Mouse (Mus musculus): ENCODE data around the gene S100a6. TPM values are rescaled to one million over a fixed set of nuclear protein-coding genes. Genes with fewer than 3 reads are reported as not detected.

Gene S100a6
- polyA plus RNA-seq, 1 experiment from 2014 or later: 28.9 TPM

DNA sequence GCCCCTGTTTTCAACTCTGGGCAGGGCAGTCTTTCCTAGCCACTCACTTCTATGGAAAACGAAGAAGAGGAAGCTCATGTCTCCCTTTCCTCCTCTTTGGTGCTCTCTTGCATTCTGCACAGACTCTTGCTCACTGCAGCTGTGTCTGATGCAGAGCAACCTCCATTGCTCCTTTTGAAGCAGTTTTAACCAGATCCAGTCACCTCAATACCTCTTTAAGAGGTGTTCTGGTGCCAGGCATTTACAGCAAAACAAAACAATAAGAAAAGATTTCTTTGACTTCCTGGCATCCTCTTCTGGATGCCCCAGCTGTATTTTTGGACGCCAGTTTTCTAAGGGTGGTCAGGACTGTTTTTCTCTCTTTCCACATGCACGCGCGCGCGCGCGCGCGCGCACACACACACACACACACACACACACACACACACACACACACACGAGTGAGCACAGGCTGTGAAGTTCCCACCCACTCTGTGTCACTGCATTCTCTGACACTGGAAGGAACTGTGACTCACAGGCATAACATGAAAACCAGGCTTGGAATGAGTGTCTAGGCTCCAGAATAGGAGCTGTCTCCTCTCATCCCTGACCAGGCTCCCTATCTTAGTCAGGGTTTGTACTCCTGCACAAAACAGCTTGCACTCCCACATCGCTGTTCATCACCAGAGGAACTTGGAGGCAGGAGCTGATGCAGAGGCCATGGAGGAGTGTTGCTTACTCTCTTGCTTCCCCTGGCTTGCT is 25.2 kb upstream of the S100a6 start:
- no peak overlapping the region for H3K4me3 ChIP-seq
- no peaks in the 10 kb centered on the region for H3K9me3 ChIP-seq
- no peaks in the 10 kb centered on the region for H3K36me3 ChIP-seq
- WGBS: 82% methylated on average over 14 of the region's 14 CpGs
- no peaks in the 10 kb centered on the region for H3K27me3 ChIP-seq (ENCODE audit: insufficient read depth, poor library complexity, severe bottlenecking)
- DNase-seq (ENCODE audit: low spot score): no peak
- peaks cover 17% of the 10 kb centered on the region; the same call in 1 of the 2 replicates for H3K4me1 ChIP-seq
- H3K27ac ChIP-seq: peak overlapping the region; percentile 62

GRCm38 (mm10) chr3:90589390-90589789 is 23.3 kb upstream of the S100a6 start:
- no peak overlapping the region for H3K4me3 ChIP-seq
- no peaks in the 10 kb centered on the region for H3K27me3 ChIP-seq (ENCODE audit: insufficient read depth, poor library complexity, severe bottlenecking)
- DNase-seq (ENCODE audit: low spot score): no peak
- H3K27ac ChIP-seq: peak overlapping the region; percentile 64; the same call in 1 of the 2 replicates
- H3K4me1 ChIP-seq: peaks cover 7% of the 10 kb centered on the region; the same call in 1 of the 2 replicates
- WGBS: 72% methylated on average over 6 of the region's 6 CpGs
- no peaks in the 10 kb centered on the region for H3K36me3 ChIP-seq
- no peaks in the 10 kb centered on the region; the same call in 1 of the 2 replicates for H3K9me3 ChIP-seq

DNA sequence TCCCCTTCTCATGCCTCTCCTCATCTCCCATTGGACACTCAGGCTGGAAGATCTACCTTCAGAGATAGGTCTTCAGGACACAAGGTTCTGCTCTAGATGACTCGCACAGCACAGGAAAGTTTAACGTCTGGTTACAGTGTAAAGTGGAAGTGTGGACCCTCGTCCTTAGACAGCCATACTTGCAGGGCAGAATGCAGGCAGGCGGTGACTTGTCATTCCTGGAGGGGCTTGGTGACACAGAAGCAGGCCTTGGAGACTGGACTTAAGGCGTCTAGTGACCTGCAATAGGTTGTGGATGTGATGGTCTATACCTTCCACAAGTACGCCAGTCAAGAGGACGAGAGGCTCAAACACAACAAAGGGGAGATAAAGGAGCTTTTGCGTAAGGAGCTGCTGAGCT is 22.7 kb upstream of the S100a6 start, which contains the start of gene S100a2:
TSS of gene S100a2 (plus strand) at position 301 of the 400 bp plus-strand sequence.
- no peaks in the 10 kb centered on the region for H3K27me3 ChIP-seq (ENCODE audit: insufficient read depth, poor library complexity, severe bottlenecking)
- no peak for DNase-seq (ENCODE audit: low spot score)
- H3K27ac ChIP-seq: peak within 1 kb of the TSS; percentile 64; the same call in 1 of the 2 replicates
- no peak within 1 kb of the TSS for H3K4me3 ChIP-seq
- WGBS: 75% methylated on average over 8 of the region's 8 CpGs
- peaks cover 7% of the 10 kb centered on the region; the same call in 1 of the 2 replicates for H3K4me1 ChIP-seq
- H3K9me3 ChIP-seq: no peaks in the 10 kb centered on the region; the same call in 1 of the 2 replicates
- H3K36me3 ChIP-seq: no peaks in the 10 kb centered on the region

GRCm38 (mm10) chr3:90594466-90594865 is 18.2 kb upstream of the S100a6 start:
- 67% methylated on average over 1 of the region's 1 CpGs for WGBS

DNA sequence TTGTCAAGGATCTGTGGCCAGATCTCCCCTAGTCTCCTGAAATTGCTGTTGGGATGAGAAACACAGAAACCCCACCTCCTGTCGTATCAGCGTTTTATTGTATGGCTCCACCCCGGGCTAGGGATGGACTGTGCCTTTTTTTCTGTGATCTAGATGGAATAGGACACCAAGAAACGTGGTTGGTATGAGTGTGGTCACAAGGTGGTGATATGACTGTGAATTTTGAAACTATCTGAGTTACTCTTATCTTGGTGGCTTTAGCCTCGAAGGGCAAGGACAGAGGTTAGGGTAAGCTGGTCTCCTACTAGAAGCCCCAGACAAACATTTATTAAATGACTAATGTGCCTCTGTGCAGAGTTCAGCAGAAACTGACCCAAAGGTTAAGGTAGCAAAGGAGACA is 17.1 kb upstream of the S100a6 start:
- Histone ChIP-seq H3K27me3 (ENCODE audit: insufficient read depth, poor library complexity, severe bottlenecking) (no peaks in the 10 kb centered on the region), H3K4me3 (no peak overlapping the region), H3K9me3 (no peaks in the 10 kb centered on the region; the same call in 1 of the 2 replicates), H3K27ac (no peak overlapping the region), H3K4me1 (no peaks in the 10 kb centered on the region), H3K36me3 (no peaks in the 10 kb centered on the region)
- no peak for DNase-seq (ENCODE audit: low spot score)
- 55% methylated on average over 5 of the region's 5 CpGs for WGBS

More at GRCm38 (mm10) chr3:90594466-90594865, 18.2 kb upstream of the S100a6 start:
- Histone ChIP-seq H3K4me3 (no peak overlapping the region), H3K9me3 (no peaks in the 10 kb centered on the region; the same call in 1 of the 2 replicates), H3K4me1 (no peaks in the 10 kb centered on the region), H3K27ac (no peak overlapping the region), H3K27me3 (ENCODE audit: insufficient read depth, poor library complexity, severe bottlenecking) (no peaks in the 10 kb centered on the region), H3K36me3 (no peaks in the 10 kb centered on the region)
- DNase-seq (ENCODE audit: low spot score): peak; percentile 62

- DNase-seq (ENCODE audit: low spot score): peak; percentile 66
- 84% methylated on average over 6 of the region's 6 CpGs for WGBS
- Histone ChIP-seq H3K27ac (no peak overlapping the region), H3K27me3 (ENCODE audit: insufficient read depth, poor library complexity, severe bottlenecking) (no peaks in the 10 kb centered on the region), H3K4me1 (no peaks in the 10 kb centered on the region), H3K36me3 (no peaks in the 10 kb centered on the region), H3K9me3 (no peaks in the 10 kb centered on the region; the same call in 1 of the 2 replicates), H3K4me3 (no peak overlapping the region)
These were observed 15.9 kb upstream of the S100a6 start for GRCm38 (mm10) chr3:90596810-90597209.

DNA sequence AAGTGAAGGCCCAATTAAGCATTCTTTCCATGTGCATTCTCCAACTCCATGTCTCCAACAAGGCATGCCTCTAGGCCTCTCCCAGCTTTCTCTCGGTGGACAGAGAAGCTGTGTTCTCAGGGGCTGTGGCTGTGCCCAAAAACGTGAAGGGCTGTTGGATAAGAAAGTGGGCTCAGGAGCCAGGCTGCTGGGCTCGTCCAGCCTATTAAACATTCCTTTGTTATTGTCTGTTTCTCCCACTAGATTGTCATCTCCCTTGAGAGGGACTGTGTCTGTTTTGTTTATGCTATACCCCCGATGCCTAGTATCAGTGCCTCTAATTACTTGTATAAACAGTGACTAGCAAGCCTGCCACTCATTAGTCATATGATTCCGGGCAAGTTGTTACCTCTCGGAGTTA is 14.9 kb upstream of the S100a6 start:
- no peak overlapping the region for H3K4me3 ChIP-seq
- H3K27ac ChIP-seq: no peak overlapping the region
- H3K27me3 ChIP-seq (ENCODE audit: insufficient read depth, poor library complexity, severe bottlenecking): no peaks in the 10 kb centered on the region
- 35% methylated on average over 6 of the region's 6 CpGs for WGBS
- DNase-seq (ENCODE audit: low spot score): no peak
- no peaks in the 10 kb centered on the region; the same call in 1 of the 2 replicates for H3K9me3 ChIP-seq
- no peaks in the 10 kb centered on the region for H3K4me1 ChIP-seq
- no peaks in the 10 kb centered on the region for H3K36me3 ChIP-seq

DNA sequence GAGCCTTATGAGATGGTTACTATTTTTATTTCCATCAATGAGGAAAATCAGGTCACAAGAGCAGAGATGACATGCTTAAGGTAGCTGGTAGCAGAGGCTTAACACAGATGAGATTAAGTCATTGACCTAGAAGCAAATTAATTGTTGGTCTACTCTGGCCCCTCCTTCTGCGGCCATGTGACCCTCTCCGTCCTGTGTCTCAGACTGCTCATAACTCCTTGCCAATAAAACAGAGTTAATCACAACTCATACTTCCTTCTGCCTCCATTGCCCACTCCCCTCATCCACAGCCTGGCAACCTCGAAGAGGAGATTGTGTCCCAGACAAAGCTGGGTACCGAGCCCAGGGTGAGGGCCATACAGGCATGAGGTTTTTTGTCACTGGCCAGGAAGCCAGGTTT is 14.5 kb upstream of the S100a6 start:
- WGBS: 80% methylated on average over 4 of the region's 4 CpGs
- 0 out of 2 replicates have a peak, but pooled peaks cover under 1% of the 10 kb centered on the region for H3K4me1 ChIP-seq
- DNase-seq (ENCODE audit: low spot score): no peak

DNA sequence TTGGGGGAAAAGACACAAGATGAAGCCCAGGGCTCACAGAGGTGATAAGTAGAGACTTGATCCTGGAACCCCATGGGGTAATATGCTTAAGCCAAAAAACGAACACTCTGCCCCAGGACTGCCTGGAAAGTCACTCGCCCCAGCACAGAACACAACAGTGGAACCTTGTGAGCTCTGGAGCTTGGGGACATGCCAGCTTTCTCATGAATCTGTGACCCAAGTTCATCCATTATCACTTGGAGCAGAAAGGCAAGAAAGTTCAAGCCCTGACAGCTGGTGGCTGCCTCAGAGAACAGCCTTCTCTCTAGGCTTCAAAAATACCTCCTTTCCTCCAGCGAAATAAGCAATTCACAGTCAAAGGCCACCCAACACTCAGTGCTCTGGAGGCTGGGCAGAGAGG is 13.3 kb upstream of the S100a6 start:
- Histone ChIP-seq H3K27me3 (ENCODE audit: insufficient read depth, poor library complexity, severe bottlenecking) (no peaks in the 10 kb centered on the region), H3K27ac (no peak overlapping the region), H3K4me1 (0 out of 2 replicates have a peak, but pooled peaks cover 5% of the 10 kb centered on the region), H3K4me3 (no peak overlapping the region), H3K36me3 (no peaks in the 10 kb centered on the region), H3K9me3 (no peaks in the 10 kb centered on the region)
- no peak for DNase-seq (ENCODE audit: low spot score)
- WGBS: 78% methylated on average over 3 of the region's 3 CpGs

More for the DNA sequence above, 14.5 kb upstream of the S100a6 start:
- no peak overlapping the region for H3K4me3 ChIP-seq
- no peaks in the 10 kb centered on the region for H3K27me3 ChIP-seq (ENCODE audit: insufficient read depth, poor library complexity, severe bottlenecking)
- H3K36me3 ChIP-seq: no peaks in the 10 kb centered on the region
- no peak overlapping the region for H3K27ac ChIP-seq
- no peaks in the 10 kb centered on the region; the same call in 1 of the 2 replicates for H3K9me3 ChIP-seq

DNA sequence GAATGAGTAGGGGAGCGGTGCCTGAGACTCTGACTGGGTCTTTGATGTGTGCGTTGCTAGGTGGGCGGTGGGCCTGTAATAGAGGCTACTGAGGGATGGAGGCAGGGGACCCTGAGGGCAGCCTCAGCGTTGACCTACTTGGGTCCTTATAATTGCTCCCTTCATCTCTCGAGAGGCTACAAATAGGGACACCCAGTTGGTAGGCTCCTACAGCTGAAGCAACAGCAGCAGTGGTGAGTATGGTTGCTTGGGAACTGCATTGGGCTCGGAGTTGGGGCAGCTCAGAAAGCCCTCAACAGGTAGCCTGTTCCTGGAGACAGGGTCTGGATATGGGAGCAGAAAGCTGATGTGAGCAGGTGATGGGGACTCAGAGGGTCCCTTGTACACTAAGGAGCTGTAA is 12.6 kb upstream of the S100a6 start:
- H3K27me3 ChIP-seq (ENCODE audit: insufficient read depth, poor library complexity, severe bottlenecking): no peaks in the 10 kb centered on the region
- 0 out of 2 replicates have a peak, but pooled peaks cover 12% of the 10 kb centered on the region for H3K4me1 ChIP-seq
- H3K4me3 ChIP-seq: no peak overlapping the region
- DNase-seq (ENCODE audit: low spot score): peak; percentile 68
- WGBS: 75% methylated on average over 6 of the region's 6 CpGs
- H3K9me3 ChIP-seq: no peaks in the 10 kb centered on the region
- no peaks in the 10 kb centered on the region for H3K36me3 ChIP-seq
- no peak overlapping the region for H3K27ac ChIP-seq

- Histone ChIP-seq H3K27ac (0 out of 2 replicates have a peak overlapping the region, but pooled peaks have one; percentile 4), H3K4me1 (0 out of 2 replicates have a peak, but pooled peaks cover 14% of the 10 kb centered on the region)
These were observed 12.1 kb upstream of the S100a6 start for GRCm38 (mm10) chr3:90600458-90601195.

DNA sequence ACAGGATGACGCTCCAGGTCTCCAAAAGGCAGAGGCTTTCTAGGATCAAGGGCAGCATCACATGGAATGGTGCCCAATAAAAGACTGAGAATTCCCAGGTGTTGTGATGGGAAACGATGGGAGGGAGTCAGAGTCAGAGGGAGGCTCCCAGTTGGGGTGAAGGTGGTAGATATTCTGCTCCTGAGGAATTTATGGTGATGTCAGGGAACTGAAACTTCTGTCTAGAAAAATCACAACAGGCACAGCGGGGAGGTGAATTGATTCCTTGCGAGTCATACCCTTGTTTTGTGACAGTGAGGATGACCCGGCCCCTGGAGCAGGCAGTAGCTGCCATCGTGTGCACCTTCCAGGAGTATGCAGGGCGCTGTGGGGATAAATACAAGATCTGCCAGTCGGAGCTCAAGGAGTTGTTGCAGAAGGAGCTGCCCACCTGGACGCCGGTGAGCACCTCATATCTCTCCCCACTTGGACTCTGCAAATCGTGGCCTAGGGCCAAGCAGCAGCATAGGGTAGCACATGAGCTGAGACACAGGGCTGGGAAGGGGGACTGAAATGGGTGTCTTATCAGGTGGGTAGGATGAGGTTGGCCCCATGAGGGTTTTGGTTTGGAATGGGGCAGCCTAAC is 11.1 kb upstream of the S100a6 start, which contains the start of gene Gm42674:
TSS of gene Gm42674 (plus strand) at position 419 of the 625 bp plus-strand sequence.
- WGBS: 75% methylated on average over 11 of the region's 11 CpGs
- no peaks in the 10 kb centered on the region for H3K36me3 ChIP-seq
- DNase-seq (ENCODE audit: low spot score): peak; percentile 71
- 0 out of 2 replicates have a peak within 1 kb of the TSS, but pooled peaks have one; percentile 4 for H3K27ac ChIP-seq
- H3K9me3 ChIP-seq: no peaks in the 10 kb centered on the region
- no peak within 1 kb of the TSS for H3K4me3 ChIP-seq
- H3K4me1 ChIP-seq: 0 out of 2 replicates have a peak, but pooled peaks cover 15% of the 10 kb centered on the region
- no peaks in the 10 kb centered on the region for H3K27me3 ChIP-seq (ENCODE audit: insufficient read depth, poor library complexity, severe bottlenecking)

More at GRCm38 (mm10) chr3:90600458-90601195, 12.1 kb upstream of the S100a6 start:
- 64% methylated on average over 8 of the region's 8 CpGs for WGBS
- Histone ChIP-seq H3K9me3 (no peaks in the 10 kb centered on the region), H3K36me3 (no peaks in the 10 kb centered on the region), H3K27me3 (ENCODE audit: insufficient read depth, poor library complexity, severe bottlenecking) (no peaks in the 10 kb centered on the region), H3K4me3 (no peak overlapping the region)
- DNase-seq (ENCODE audit: low spot score): peak; percentile 67
